Mouse (Mus musculus): ENCODE measurements at regions not wholly inside any gene's neighbourhood (a gene's known extent, or its start where the extent isn't known, plus 50 kb on each side); places are given as distances from the start of the nearest gene placed in this dataset.

DNA sequence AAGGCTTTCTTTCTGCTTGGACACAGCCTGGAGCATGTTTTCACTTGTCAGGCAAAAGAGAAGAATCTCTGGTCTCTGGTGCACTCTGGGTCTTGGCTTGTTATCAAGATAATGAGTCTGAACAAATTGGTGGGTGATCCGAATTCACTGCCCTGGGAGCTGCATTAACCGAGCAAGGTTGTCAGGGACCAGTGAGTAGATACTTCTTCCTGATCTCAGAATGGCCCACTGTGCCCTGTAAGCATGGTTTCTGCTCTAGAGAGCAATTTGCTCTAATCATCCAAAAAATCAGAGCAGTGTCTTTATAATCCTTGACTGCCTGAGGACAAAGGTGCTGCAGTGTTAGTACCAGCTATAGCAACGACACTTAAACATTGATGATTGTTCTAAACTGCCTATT lies 97.2 kb upstream of the 1500015O10Rik start:
- DNase-seq (ENCODE audit: low spot score in 2 of 2): no peak

DNA sequence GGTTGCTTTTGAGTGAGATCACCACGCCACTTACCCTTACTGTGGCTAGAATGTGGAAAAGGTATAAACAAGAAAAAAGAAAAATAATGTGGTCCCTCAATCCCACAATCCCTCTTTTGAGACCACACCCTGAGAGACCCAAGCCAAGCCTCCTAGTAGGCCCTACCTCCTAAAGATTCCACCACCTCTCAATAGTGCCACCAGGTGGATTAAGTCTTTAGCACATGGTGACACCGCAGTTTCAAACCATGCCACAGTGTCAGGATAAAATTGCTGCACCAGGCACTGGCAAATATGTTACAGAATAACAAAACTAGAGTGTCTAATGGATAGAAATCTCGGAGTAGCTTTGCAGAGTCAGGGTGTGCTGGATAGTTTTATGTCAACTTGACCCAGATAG lies 94.7 kb upstream of the 1500015O10Rik start:
- DNase-seq (ENCODE audit: low spot score in 2 of 2): peak in 1 of 2 experiments; percentile 28

DNA sequence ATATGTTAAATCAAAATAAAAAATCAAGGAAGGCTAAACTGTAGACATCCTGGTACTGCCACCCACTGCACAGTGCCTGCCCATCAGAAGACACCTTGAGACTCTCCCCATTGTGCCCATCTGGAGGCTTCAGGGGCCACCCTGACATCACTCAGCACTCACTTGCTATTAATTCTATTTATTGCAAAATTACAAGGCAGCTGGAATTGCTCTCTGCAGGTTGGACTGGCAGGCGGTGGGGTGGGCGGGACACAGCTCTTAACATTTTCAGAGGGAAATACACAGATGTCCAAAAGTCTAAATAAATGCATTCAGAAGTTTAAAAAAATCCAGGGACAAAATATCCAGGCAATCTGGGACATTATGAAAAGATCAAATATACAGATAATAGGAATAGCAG lies 92.4 kb upstream of the 1500015O10Rik start:
- peak; percentile 27 to 41 for DNase-seq (ENCODE audit: low spot score in 2 of 2)

DNA sequence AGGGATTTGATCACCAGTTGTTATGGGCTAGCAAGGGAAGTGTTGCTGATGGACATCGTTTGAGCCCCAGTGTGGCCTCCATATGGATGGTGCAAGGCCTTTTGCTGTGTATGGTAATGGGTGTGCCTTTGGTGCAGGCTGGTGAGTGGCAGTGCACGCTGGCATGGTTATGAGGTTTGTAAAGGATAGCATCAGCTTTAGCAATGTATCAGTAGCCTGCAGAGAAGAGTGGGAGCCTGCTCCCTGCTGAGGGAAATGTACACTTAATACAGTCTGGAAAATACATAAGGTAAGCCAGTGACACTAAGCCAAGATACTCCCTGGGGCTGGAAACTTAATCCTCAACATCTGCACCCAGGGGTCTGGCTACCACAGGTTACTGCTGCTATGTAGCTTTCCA lies 58.4 kb upstream of the 1500015O10Rik start:
- DNase-seq (ENCODE audit: low spot score in 2 of 2): no peak

Data from layer of hippocampus, postnatal 10 days (tissue).